Mouse (Mus musculus) gastrocnemius, postnatal 14 days (tissue): ENCODE results near the gene Gchfr. TPM values are rescaled to one million over a fixed set of nuclear protein-coding genes. Genes with fewer than 3 reads are reported as not detected.

Source experiments
- DNase-seq: peaks from one replicate; pipeline ENCODE4 v3.0.0; 2021; ENCODE audit warnings: mixed read lengths
- intact Hi-C: fragments of 180-260 bp; cut with DNase I; formaldehyde crosslinking; loops from one replicate; pipeline ENCODE4 v1.15.1; 2025; ENCODE audit warnings: low total_unique reads
- total RNA-seq, 2 experiments: library from RNA; stranded (reverse); gene quantifications; 2 replicates each; pipeline ENCODE4 v1.2.3; 2021

Gchfr gene
- total RNA-seq, 2 experiments from 2014 or later, result 0.57 TPM; not detected in 1

- peak; percentile 96 for DNase-seq
- intact Hi-C loops, result no loop called here
Measured at GRCm38 (mm10) chr2:119208344-119209175, 41.0 kb downstream of the Gchfr start, which contains the start of the genes Zfyve19 and Dnajc17. TSS of gene Zfyve19 (plus strand) at chr2:119208617. TSS of gene Dnajc17 (minus strand) at chr2:119208795.

- intact Hi-C loops, result no loop called here
- no peak for DNase-seq
Measured at GRCm38 (mm10) chr2:119209176-119209507, 41.6 kb downstream of the Gchfr start.

Other genes with a start within 250 kb of the Gchfr start
- gene Chst14, start 241.3 kb upstream of the Gchfr start, total RNA-seq, result 1 to 10 TPM; 5.8 to 6.2 TPM
- 1 to 10 TPM; 5.6 to 6.2 TPM for gene Ccdc32, start 138.4 kb upstream of the Gchfr start, total RNA-seq
- 1 to 10 TPM; 2.7 to 3.5 TPM for gene Rpusd2, start 133.0 kb upstream of the Gchfr start, total RNA-seq
- gene Knl1, start 120.7 kb upstream of the Gchfr start, total RNA-seq, result 1 to 10 TPM; 2.2 to 2.3 TPM
- gene Rad51, start 55.0 kb upstream of the Gchfr start, total RNA-seq, result 1 to 10 TPM; 2.6 to 3.1 TPM
- 1 to 10 TPM; 4.8 to 5.5 TPM for gene Rmdn3, start 10.7 kb upstream of the Gchfr start, total RNA-seq
- under 1 TPM in 1 of 2 experiments, not detected in 1; 0.06 TPM for gene Gm14137, start 6.7 kb downstream of the Gchfr start, total RNA-seq
- gene Zfyve19, start 40.8 kb downstream of the Gchfr start, total RNA-seq, result 10 to 100 TPM; 10.6 to 11.6 TPM
- gene Dnajc17, start 41.0 kb downstream of the Gchfr start, total RNA-seq, result 1 to 10 TPM; 8.2 to 8.9 TPM
- not detected for gene Ppp1r14d, start 62.1 kb downstream of the Gchfr start, total RNA-seq
- under 1 TPM in 1 of 2 experiments, not detected in 1; 0.64 TPM for gene Spint1, start 69.6 kb downstream of the Gchfr start, total RNA-seq
- not detected for gene Rhov, start 103.5 kb downstream of the Gchfr start, total RNA-seq
- 1 to 10 TPM; 8.3 to 8.9 TPM for gene Vps18, start 121.0 kb downstream of the Gchfr start, total RNA-seq
- 10 to 100 TPM; 10.4 to 12.9 TPM for gene Dll4, start 158.0 kb downstream of the Gchfr start, total RNA-seq
- gene Chac1, start 183.5 kb downstream of the Gchfr start, total RNA-seq, result 10 to 100 TPM; 10.5 to 47.4 TPM